Mouse (Mus musculus) Muller cell, postnatal 12 days (primary cell): ENCODE results near the gene Mylk4.
A peak's percentile ranks its signal among the peaks of the same experiment; 100 is the strongest.

Experiments used
- DNase-seq: peaks from one replicate; pipeline ENCODE4 v3.0.0-alpha.2; 2015; ENCODE audit errors: inconsistent ontology term

The Mylk4 gene

GRCm38 (mm10) chr13:32783816-32784215 is at the start of gene Mylk4:
Gene Mylk4 (minus strand): TSS chr13:32783954.
- DNase-seq, result no peak

DNA sequence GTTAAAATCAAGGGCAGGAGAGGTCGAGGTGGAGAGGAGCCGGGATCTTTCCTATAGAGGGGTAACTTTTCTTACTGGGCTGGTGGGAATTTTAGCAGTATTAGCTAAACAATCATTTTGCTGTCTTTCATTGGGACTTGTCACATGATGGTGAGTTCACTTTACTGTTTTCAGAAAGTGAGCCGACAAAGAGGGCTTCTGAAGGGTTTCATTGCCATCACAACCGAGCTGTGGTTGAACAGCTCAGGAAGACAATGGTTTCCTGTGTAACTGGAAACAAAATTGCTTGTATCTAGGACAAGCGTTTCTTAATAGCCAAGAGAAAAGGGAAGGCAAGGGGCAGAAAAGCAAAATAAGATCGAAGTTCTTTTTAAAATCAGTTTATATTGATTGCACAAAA is 49.5 kb upstream of the Mylk4 start:
- no peak for DNase-seq

DNA sequence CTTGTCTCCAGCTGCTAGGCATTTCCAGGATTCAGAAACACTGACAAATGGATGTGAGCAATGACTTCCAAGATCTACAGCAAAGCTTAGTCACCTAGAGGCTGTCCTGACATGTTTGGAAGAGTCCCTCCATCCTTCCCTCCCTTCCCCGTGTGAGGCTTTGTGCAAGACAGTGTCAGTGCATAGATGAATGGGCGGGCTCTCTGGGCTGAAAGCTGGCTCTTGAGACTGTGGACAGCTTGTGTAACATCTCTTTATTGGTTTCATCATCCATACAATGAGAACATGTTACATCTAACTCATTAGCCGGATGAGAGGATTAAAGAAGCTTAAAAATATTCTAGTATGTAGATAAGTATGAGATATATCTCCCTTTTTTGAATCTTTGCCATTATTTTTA is 49.0 kb upstream of the Mylk4 start:
- no peak for DNase-seq

DNA sequence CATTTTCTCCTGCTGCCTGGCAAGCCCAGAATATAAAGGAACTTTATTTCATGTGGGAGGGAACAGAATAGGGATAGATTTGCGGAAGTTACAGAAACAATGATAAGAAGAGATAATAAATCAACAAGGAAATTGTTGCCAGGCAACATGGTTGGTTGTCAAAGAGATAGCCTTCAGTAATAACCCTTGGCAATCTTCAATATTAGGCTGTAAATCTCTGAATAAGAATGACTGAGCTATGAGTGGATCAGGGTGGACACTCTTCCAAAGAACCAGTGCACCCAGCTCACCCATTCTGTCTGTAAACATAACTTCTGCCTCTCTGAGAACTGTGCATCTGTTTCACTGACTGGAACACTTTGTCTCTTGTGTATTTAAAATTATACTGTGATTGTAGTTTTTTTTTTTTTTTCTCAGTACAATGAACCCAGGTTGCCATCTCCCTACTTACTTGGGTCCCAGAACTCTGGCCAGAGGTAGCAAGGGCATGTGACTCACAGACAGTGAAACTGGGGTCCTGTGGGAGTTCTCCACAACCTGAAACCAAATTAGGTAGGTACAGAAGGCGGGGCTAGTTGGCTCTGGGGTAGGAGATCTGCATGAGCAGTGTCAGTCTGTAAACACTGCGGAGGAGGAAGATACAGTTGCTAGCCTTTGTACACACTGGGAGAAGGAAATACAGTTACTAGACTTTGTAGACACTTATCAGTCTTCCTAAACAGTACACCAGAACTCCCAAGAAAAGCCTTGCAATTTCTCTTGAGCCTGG is 47.9 kb upstream of the Mylk4 start:
- no peak for DNase-seq

GRCm38 (mm10) chr13:32828886-32829285 is 45.1 kb upstream of the Mylk4 start:
- DNase-seq, result no peak

- no peak for DNase-seq
Measured at GRCm38 (mm10) chr13:32827951-32828350, 44.2 kb upstream of the Mylk4 start.

GRCm38 (mm10) chr13:32827111-32827822 is 43.5 kb upstream of the Mylk4 start:
- DNase-seq, result no peak

DNA sequence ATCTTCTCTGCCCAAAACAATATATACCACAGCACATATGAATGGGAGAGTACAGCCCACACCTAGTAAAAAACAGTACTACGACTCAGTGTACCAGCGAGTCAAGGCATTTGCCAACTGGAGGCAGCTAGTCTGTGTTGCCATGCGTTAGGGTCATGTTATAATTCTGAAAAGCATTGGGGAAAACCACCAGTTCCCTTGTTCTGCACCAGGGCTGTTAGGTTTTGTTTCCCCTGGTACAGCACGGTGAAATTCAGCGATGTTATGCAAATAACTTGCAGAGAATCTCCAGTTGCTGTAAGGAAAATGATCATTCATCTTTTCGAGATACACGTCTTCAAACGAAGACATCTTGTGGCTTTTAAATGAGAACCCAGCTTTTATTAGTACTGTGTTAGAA is 41.8 kb upstream of the Mylk4 start:
- no peak for DNase-seq

DNA sequence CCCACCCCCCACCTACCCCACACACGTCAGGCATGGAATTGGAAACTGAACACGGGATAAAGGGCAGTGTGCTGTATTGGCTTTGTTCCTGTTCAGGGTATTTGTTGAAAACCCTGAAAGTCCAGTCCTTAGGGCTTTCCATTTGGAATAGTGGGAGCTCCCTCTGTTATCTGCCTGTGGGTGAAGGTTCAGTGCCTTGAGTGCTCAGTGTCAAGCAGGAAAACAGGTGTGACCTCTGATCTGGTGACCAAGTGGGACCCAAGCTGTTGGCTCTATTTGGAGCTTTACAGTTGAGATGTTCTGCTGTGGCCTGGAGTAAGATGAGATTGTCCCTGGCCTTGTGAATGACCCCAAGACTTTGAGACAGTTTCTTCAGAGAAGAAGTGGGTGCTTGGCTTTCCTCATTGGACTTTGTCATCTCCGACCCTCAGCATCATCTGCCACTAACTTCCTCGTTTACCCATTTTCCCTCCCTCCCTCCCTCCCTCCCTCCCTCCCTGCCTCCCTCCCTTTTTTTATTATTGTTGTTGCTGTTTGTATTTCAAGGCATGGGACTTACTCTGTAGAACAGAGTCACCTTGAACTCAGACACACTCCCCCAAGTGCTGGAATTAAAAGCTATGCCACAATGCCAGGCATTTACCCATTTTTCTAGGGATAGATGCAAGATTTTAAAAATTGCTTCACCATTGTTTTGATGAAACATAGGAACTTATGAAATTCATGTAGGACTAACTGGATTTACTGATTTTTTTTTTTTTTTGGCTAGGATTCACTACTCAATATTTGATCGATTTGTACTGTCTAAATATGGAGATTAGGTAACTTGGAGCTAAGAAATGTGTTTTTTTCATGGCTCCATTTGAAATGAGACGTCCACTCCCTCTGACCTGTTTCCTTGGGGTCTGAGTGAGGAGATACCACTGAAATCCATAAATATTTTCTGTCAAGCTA is 40.9 kb upstream of the Mylk4 start:
- no peak for DNase-seq

GRCm38 (mm10) chr13:32823126-32823525 is 39.4 kb upstream of the Mylk4 start:
- no peak for DNase-seq

DNA sequence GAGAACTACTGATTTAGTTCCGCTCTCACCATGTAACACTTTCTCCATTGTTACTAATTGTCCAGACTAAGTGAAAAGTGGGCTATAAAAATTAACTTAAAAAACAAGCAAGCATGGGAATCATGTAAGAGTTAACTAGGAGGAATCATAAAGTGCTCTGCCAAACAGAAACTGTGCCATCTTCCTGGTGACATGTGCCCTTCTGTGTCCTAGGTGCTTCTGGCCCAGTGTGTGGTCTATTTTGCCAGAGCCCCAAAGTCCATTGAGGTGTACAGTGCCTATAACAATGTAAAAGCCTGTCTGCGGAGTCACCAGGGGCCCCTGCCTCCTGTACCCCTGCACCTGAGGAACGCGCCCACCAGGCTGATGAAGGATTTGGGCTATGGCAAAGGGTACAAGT is 37.9 kb upstream of the Mylk4 start:
- no peak for DNase-seq

DNA sequence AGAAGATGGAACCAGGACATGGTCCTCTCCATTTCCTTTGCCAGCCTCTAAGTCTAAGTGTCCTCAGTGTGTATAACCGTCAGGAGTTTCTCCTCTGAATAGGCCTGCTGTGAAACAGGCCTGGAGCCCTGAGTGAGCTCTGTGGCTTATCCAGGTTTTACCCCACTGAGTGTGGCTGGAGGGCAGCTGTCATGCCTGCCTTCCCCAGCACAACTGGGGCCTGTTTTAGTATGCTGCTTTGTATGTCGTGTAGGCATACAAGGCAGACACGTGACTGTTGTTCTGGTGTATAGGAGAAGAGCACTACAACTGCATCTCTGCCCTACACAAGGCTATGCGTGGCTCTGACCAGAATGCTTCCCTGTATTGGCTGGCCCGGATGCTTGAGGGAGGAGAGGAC is 36.2 kb upstream of the Mylk4 start:
- DNase-seq, result no peak

DNA sequence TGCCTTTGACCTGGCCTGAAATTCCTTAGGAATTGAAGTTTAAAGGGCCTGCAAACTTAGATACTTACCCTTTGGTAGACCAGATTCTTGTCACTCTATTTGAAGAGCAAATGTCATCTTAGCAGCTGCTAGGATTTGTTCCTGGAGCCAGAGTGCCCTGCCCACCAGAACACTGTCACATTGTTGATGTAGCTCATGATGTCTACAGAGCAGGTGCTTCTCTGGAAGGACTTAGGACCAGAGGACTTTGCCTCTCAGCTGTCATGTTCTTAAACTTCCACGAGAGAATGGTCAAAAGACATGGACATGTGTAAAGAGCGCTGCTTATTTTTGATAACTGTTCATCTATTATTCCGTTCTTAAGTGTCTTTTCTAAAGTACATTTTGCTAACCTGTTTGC is 35.5 kb upstream of the Mylk4 start:
- DNase-seq, result no peak

DNA sequence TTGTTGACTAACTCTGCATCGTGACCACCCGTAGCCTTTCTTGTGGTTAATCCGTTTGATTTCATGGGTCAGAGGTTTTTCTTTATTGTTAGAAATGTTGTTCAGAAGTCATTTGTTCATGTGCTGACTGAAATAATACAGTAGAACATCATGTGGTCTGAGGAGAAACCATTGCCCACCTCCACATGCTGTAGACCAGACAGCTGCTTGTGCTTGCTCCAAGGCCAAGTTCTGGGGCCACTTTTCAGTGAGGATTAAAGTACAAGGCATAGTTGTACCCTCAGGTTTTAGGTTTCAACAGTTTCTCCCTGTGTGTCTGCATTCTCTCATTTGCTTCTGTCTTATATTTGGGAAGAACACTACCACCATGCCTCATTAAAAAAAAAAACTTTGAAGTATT is 23.9 kb upstream of the Mylk4 start:
- DNase-seq, result no peak

DNA sequence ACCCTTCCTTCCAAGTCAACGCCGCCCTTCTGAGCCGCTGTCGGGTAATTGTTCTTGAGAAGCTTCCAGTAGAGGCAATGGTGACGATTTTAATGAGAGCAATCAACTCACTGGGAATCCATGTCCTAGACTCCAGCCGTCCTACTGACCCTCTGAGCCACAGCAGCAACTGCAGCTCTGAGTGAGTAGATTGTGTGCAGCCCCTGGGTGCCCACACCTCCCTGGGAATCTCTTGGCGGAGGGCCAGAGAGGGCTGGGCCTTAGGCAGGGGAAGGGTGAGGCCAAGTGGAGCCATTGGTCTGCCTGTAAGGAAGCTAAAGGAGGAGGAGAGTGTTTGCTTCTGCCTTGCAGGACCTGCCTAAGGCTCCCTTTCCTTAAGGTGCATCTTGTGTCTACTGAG is 23.1 kb upstream of the Mylk4 start:
- peak; percentile 36 for DNase-seq

- no peak for DNase-seq
Measured at GRCm38 (mm10) chr13:32803701-32804345, 20.1 kb upstream of the Mylk4 start.

- peak; percentile 65 for DNase-seq
Measured at GRCm38 (mm10) chr13:32802259-32803081, 18.7 kb upstream of the Mylk4 start, which contains the start of gene D930007J09Rik. Gene D930007J09Rik (minus strand): TSS chr13:32802849.

- peak; percentile 98 for DNase-seq
Measured at GRCm38 (mm10) chr13:32801693-32802221, 18.0 kb upstream of the Mylk4 start, which contains the start of gene Wrnip1. Gene Wrnip1 (plus strand): TSS chr13:32802038.

- no peak for DNase-seq
Measured at GRCm38 (mm10) chr13:32800859-32801258, 17.1 kb upstream of the Mylk4 start.

- DNase-seq, result no peak
Measured at GRCm38 (mm10) chr13:32799131-32799530, 15.4 kb upstream of the Mylk4 start.
